Mouse (Mus musculus) ES-E14 (cell line): ENCODE results near the gene Cuta.
"Not testable (repeated sequence)": the region's sequence is repeated elsewhere in the genome, so short reads cannot be mapped to it uniquely, and the experiment has no call there.

Source experiments
- CHD2 ChIP-seq: IDR thresholded peaks from 2 replicates; pipeline ENCODE4 v1.6.1; 2014; ENCODE audit warnings: mild to moderate bottlenecking, low read depth, low read length, inconsistent platforms
- MAFK ChIP-seq: IDR thresholded peaks from 2 replicates; pipeline ENCODE4 v1.6.1; 2014; ENCODE audit warnings: mild to moderate bottlenecking, low read depth, low read length, inconsistent platforms; ENCODE audit not compliant: insufficient read depth
- ZNF384 ChIP-seq: IDR thresholded peaks from 2 replicates; pipeline ENCODE4 v1.6.1; 2012; ENCODE audit warnings: low read depth, low read length, inconsistent platforms

GRCm38 (mm10) chr17:26917560-26917959 is 21.8 kb downstream of the Cuta start:
- not testable (repeated sequence) for TF ChIP-seq CHD2, ZNF384, MAFK
